Mouse (Mus musculus) regulatory T cell (primary cell): Measurements from ENCODE around the gene Thoc6.

ENCODE experiments used
- in situ Hi-C: fragments of 300-600 bp; cut with MboI, MseI; formaldehyde crosslinking; loops from one replicate; pipeline ENCODE4 v1.15.1; 2025; ENCODE audit warnings: high pct_unique_total_duplicates

Gene Thoc6

DNA sequence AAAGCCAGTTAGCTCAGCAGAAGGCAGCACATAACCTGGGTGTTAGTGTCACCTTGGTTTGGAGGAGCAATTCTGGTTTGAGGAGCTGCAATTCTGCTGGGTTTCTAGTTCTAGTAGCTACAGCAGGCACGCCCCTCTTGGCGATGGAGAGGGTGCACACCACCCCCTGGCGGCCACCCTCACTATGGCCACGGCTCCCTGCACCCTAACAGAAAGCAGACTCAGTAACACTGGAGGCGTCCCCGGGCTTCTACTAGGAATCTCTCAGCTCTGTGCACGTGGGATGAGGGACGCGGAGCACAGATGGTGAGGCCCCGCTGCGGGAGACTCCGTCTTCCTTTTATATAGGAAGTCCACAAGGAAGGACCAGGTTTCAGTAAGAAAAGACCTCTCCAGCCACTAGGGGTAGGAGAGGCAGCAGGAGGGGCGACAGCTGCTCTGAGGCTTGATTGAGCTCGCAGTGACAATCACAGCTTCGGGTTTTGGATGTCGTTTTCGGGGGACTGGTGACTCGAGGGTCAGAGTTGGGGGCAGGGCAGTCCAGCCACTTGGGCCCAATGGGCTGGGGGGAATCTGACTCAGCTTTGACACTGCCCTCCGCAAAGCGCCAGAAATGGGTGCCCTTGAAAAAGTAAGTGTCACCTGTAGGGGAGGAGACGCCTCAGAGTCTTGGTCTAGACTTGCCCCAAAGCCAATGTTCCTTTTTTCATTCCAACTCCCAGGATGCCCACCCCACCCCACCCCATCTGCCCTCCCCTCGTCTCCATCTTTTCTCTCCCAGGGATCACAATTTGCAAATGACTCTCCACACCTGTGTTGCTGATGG lies 43.3 kb downstream of the Thoc6 start:
- in situ Hi-C loops = no loop called here

DNA sequence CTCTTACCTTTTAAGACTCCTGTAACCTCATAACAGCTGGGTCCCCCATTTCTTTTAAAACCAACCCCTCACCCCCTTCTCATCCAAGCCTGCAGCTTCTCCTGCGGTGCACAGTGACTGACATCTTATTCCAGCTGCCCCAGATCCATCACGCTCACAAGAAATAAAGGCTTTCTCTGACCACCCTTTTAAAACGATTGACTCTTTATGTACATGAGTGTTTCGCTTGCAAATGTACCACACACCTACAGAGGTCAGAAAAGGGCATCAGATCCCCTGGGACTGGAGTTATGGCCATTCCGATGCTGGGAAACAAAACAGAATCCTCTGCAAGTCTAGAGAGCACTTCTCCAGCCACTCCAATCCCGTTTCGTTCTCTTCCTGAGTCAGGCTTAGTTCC lies 45.9 kb downstream of the Thoc6 start:
- in situ Hi-C loops = no loop called here

DNA sequence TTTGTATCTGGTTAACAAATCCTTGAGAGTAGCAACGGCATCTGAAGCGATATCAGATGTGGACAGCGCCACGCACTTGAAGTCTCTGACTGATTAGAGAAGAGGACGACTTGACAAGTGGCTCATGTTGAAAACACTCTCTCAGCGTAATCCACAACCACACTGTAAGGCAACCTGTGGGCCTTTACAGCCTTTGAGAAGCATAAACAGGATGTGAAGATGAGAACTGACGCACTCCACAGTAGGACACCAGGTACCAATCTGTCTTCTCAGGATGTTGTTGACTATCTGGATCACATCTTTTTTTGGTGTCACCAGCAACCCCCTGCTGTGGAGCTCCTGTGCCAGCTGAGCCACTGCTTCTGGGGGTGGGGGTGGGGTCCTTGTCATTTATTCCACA lies 53.3 kb downstream of the Thoc6 start:
- in situ Hi-C loops = no loop called here
